Mouse (Mus musculus) C2C12 (cell line): ENCODE measurements around the gene F2rl2.

ENCODE experiments used
- CEBPB ChIP-seq: IDR thresholded peaks from one replicate; pipeline ENCODE4 v1.6.1; 2011; ENCODE audit warnings: low read depth, mild to moderate bottlenecking, control low read depth, moderate library complexity
- CTCF ChIP-seq: IDR thresholded peaks from one replicate; pipeline ENCODE4 v1.5.1; 2011; ENCODE audit not compliant: control insufficient read depth, insufficient read depth, insufficient read length
- MAX ChIP-seq: IDR thresholded peaks from one replicate; pipeline ENCODE4 v1.6.1; 2011; ENCODE audit warnings: mild to moderate bottlenecking, control low read depth
- MYOD1 ChIP-seq: IDR thresholded peaks from one replicate; pipeline ENCODE4 v1.6.1; 2011; ENCODE audit warnings: low read depth; ENCODE audit not compliant: control insufficient read depth, insufficient read length
- MYOG ChIP-seq: IDR thresholded peaks from one replicate; pipeline ENCODE4 v1.6.1; 2011; ENCODE audit not compliant: control insufficient read depth, insufficient read length; ENCODE audit errors: extremely low read depth
- USF1 ChIP-seq: IDR thresholded peaks from one replicate; pipeline ENCODE4 v1.6.1; 2011; ENCODE audit warnings: low read depth, mild to moderate bottlenecking, control low read depth, moderate library complexity

DNA sequence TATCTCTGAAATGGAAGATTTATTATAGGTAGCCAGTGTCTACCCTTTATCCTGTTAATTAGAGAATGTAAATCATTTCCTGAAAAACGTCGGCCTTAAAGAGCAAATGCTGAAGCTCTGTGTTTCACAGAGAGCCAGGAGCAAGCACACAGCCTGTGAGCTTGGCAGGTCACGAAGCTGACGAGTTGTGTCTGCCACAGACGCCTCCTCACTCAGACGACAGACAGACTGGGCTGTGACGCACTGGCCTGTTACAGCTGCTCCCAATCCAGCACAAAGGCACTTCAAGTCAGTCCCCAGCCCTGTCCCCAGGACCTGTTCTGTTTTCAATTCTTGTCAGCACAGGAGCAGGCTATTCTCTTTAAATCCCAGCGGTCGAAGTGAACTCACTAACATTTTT lies 41.4 kb upstream of the F2rl2 start:
- TF ChIP-seq USF1 (no peak), CTCF (no peak), MYOG (no peak), CEBPB (no peak), MAX (no peak), MYOD1 (no peak)
